Mouse (Mus musculus): ENCODE measurements at regions not wholly inside any gene's neighbourhood (a gene's known extent, or its start where the extent isn't known, plus 50 kb on each side); places are given as distances from the start of the nearest gene placed in this dataset.

DNA sequence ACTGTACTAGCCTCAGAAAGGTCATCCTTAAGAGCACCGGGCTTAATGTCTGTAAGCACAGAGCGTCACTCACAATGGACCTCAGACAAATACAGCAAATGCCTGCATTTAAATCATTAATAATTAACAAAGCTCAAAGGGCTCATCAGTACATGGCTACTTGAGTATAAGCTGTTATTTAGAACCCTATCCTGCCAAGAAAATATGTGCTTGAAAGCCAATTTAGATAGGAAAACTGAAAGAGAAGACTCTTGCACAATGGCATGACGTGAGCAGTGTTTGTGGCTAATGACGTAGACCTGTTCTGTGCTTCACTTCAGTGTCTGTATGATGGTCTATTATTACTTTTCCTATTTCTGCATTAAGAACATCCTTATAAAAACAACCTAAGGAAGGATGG is 111.1 kb upstream of the Slc16a7 start:
- TF ChIP-seq FLI1 (IDR thresholded peaks at IDR 0.05; ENCODE audit: low read length) = no peak
- no peak for TF ChIP-seq GATA1 (IDR thresholded peaks at IDR 0.05; ENCODE audit: borderline replicate concordance, low read length)
